Mouse (Mus musculus) right cerebral cortex, postnatal 14 days (tissue): ENCODE results near the gene Ndufs2.

Source experiments
- DNase-seq: peaks from one replicate; pipeline ENCODE4 v3.0.0; 2022

The Ndufs2 gene

DNA sequence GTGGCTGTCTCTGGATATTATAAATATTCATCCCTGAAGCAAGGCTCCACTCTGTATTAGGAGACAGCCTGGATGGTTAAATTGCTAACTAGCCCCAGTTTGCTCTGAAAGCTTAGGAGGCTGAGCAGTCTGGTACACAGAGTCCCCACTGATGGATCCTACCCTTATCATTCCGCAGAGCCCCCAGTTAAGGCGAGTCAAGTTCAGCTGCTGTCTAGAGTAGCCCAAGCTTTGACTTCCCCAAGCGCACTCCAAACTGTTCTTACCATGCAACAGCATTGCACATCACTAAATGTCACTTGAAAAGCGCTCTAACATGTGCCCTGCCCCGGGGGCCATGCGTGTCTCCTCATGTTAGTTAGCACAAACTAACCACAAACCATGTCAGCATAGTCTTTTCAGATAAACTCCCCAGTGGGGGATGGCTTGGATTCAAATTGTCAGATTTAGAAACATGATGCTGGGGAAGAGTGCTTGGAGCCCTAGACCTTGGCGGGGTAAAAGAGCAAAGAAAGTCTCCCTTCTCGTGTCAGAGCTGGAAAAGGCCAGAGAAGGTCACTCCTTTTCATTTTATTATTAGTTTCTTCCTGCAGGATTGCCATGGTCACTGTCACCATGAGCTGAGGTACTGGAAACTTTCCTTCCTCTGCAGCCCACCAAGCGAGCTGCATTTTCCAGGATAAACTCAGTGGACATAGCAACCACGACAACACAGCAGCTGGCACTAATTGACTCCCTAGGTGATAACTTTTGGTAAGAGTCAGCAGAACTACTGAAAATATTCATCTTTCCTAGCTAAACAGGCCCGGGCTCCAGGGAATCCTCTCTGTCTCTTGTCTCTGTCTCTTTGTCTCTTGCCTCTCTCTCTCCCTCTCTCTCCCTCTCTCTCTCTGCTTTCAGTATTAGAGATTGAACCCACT is 57.0 kb downstream of the Ndufs2 start:
- no peak for DNase-seq

DNA sequence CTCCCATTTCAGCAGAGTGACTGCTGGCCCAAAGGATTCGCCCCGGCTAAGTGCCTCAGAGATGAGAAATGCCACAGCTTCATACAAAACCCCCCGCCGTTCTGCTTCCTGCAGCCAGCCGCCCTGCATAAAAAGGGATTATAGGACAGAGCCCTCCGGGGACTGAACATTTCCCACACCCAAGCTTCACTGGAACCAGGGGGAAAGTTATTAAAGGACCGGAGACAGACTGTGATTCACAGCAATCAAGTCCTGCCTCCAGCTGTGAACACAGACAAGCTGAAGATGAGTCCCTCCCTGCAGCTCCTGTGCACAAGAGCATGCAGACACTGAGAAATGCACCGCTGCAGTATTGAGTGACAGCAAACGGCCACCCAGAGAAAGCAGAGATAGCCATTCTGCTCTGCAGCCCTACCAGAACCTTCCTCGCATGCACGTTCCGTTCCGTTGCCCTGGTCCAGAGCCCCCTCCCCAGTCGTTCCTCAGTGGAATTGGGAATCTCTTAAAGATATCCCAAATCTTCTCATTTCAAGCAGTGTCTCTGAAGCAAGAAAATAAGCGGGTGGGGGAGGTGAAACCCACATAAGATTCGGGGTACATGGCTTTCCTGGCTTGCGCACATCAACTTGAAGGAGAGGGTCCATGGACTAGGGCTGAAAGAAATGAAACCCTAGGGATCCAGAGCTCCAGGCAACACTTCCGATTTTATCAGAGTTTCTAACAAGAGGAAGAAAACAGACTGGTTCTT is 57.9 kb downstream of the Ndufs2 start:
- DNase-seq: no peak

DNA sequence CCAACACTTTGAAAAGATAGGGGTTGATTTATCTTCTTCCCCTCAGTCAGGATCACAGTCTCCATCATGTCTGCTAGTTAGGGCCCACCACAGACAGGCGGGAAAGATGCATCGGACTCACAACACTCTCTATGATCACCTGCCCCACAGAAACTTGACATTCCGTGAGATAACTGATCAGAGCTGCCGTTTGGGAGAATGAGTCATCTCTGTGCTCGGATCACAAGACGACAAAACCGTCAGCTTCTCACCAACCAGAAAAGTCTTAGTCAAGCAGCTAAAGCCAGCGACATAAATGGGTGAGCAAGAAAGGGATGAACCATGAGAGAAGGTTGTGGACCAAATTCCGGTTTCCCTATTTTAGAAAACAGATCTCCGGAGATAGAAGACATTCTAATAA is 58.9 kb downstream of the Ndufs2 start:
- DNase-seq: no peak

DNA sequence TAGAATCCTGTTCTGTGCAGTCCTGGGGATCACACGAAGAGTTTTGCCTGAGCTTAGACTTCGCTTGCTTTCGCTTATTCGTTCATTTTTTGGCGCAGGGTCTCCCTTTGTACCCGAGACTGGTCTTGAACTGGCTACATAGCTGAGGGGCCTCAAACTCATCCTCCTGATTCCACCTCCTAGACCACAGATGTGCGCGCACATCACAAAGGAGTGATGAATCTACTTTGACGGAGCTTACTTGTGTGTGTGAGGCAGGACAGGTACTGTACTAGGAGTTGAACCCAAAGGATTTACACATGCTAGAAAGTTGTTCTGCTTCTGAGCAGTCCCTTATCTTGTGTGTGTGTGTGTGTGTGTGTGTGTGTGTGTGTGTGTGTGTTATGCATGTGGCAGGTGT is 60.4 kb downstream of the Ndufs2 start:
- DNase-seq: no peak

DNA sequence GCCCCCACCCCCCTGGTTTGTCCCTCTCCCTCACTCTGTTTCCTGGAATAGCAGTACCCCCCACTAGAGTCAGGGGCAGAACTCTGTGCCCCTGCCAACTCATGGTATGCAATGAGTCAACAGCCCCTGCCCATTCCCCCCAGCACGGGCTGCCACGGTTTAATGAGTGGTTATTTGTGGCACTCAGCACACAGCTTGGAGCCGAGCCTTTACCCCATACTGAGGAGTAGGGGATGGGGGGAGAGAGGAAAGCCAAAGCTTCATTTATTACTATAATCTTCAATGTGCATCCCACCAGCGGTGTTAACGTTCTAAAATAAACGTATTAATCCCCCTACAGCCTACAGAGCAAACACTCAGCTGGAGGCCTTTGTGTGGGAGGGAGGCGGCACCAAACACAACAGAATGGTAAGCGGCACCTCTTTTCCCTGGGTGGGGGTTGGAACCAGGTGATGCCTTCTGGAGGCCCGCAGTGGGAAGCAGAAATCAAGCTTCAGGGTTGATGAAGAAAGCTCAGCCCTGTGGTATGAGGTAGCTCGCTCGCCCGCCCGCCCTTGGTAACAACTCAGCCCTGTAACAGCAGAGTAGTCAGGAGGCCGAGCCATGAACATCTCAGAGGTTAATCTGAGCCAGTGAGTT is 61.6 kb downstream of the Ndufs2 start:
- no peak for DNase-seq

DNA sequence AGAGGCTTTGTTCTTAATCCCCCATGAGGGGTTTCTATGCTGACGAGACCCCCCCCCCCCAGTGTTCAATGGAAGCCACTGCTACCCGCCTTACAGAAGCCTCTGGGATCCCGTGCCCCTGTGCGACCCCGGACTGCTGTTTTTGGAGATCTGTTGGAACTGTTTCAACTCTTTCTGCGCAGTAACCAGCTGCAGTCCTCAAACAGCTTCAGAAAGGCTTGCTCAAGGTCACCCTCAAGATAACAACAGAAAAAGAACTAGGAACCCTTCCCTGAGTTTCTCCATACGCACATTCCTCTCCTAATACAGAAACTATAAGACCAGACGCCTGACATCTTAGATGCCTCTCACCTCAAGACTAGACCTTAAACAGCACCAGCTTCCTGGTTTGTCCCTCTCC is 62.1 kb downstream of the Ndufs2 start:
- DNase-seq: no peak

DNA sequence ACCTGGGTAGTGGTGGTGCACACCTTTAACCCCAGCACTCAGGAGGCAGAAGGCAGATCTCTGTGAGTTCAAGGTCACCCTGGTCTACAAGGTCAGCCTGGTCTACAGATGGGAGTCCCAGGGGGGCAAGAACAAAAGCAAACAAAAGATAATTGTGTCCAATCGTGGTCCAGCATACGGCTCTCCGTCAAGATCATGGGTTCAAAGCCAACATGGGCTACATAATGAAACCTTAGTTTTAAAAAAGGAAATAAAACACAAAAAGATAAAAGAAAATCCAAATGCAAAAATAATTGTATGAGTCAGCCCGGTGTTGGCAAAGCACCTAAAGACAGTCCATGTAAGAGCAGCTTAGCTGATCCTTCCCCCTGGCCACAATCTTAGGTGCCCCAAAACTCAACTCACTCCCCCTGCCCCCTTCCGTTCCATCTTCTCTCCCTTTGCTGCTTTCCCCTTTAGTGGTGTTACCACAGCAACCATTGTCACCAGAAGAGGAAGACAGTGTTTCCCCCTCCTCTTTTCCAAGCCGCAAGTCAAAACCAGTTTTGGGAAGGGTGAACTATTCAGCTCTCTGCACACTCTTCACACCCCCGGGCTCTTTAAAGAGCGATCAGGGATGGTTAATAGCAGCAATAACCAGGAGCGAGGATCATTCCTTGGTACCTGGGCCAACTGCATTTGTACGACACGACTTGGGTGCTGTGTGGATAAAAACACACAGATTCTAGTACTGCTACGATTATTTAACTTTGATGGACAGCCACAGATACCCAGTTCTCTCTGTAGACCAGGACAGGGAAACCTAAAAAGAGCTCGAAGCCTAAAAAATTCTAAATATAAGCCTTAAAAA is 63.1 kb downstream of the Ndufs2 start:
- no peak for DNase-seq

DNA sequence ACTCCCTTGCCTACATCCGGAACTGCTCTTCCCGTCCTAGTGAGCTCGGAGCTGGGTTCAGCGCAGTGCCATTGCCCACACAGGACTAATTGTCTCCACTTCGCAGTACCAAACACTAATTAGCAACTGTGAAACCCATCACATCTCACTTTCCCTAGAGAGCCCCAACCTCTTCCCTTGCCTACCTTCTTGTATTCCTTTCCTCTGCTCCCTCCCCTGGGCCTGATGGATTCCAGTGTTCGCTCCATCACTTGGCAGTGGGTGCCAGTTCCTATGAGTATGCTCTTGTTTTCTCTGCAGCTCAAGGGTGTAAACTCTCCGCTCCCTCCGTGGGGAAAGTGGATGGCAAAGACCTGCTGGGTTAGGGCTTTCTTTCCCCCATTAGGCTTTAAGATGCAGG is 65.5 kb downstream of the Ndufs2 start:
- no peak for DNase-seq
